Mouse (Mus musculus) neural tube, embryonic 14.5 days (tissue): ENCODE measurements at regions not wholly inside any gene's neighbourhood (a gene's known extent, or its start where the extent isn't known, plus 50 kb on each side); places are given as distances from the start of the nearest gene placed in this dataset.

Experiments
- ATAC-seq: fragments of 200-750 bp; cut with Nextera tagmentation; 2 replicates; pipeline ENCODE4 v1.8.0; 2017; ENCODE audit warnings: low read depth, mild to moderate bottlenecking, moderate TSS enrichment, moderate library complexity
- H3K27ac ChIP-seq: fragments of 300-500 bp; sonication (generic); 2 replicates; pipeline ENCODE4 v1.5.1; 2014; ENCODE audit warnings: low read depth, mild to moderate bottlenecking, control low read depth, low read length, moderate library complexity, mixed read lengths
- H3K27me3 ChIP-seq: fragments of 300-500 bp; sonication (generic); 2 replicates; pipeline ENCODE4 v1.6.1; 2014; ENCODE audit warnings: low read length; ENCODE audit not compliant: control insufficient read depth, insufficient read depth
- H3K36me3 ChIP-seq: fragments of 300-500 bp; sonication (generic); 2 replicates; pipeline ENCODE4 v1.6.1; 2014; ENCODE audit warnings: low read length, mixed read lengths; ENCODE audit not compliant: control insufficient read depth, insufficient read depth
- H3K4me1 ChIP-seq: fragments of 300-500 bp; sonication (generic); 2 replicates; pipeline ENCODE4 v1.6.1; 2014; ENCODE audit warnings: low read length; ENCODE audit not compliant: control insufficient read depth, insufficient read depth
- H3K4me2 ChIP-seq: fragments of 300-500 bp; sonication (generic); 2 replicates; pipeline ENCODE4 v1.6.1; 2014; ENCODE audit warnings: mild to moderate bottlenecking, low read depth, low read length, control low read depth
- H3K4me3 ChIP-seq: fragments of 300-500 bp; sonication (generic); 2 replicates; pipeline ENCODE4 v1.5.1; 2014; ENCODE audit warnings: low read depth, low read length, control low read depth, mixed read lengths
- H3K9ac ChIP-seq: fragments of 300-500 bp; sonication (generic); replicated peaks from 2 replicates; pipeline ENCODE4 v1.6.1; 2014; ENCODE audit warnings: low read depth, mild to moderate bottlenecking, control low read depth, low read length, mixed read lengths
- H3K9me3 ChIP-seq: fragments of 300-500 bp; sonication (generic); 2 replicates; pipeline ENCODE4 v1.6.1; 2016; ENCODE audit warnings: low read length; ENCODE audit not compliant: control insufficient read depth
- WGBS: fragments of 180-500 bp; shearing (Covaris S2); extraction: QIAGEN DNeasy Blood & Tissue Kit; methylation state at CpG from one replicate; pipeline ENCODE4 v1.1.7; 2014; 5-methylcytosine and 5-hydroxymethylcytosine counted together

DNA sequence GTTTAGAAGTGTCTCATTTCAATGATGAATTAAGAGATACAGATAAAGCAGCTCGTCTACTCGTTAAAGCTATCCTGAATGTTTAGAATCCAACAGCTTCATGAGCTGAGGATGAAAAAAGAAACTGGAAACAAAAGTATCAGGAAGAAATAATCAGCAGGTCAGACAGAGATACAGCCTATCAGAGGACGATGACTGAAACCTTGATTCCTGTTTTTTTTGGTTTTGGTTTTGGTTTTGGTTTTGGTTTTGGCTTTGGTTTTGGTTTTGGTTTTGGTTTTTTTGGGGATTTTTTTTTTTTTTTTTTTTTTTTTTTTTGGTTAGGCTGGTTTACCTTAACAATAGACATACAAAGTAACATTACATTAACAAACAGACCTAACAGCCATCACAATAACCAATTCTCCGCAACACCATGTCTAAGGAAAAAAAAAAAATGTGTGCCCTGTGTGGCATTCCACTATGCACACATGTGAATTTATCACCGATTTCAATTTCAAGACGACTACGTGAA, 66.9 kb upstream of the Pdha2 start:
- H3K4me2 ChIP-seq = no peak overlapping the region
- no peaks in the 10 kb centered on the region for H3K4me1 ChIP-seq
- no peak overlapping the region for H3K9ac ChIP-seq
- no peaks in the 10 kb centered on the region for H3K9me3 ChIP-seq
- no peak overlapping the region for H3K4me3 ChIP-seq
- no peaks in the 10 kb centered on the region for H3K27me3 ChIP-seq
- WGBS = 74% methylated on average over 7 of the region's 7 CpGs
- no peaks in the 10 kb centered on the region for H3K36me3 ChIP-seq
- ATAC-seq = no peak
- H3K27ac ChIP-seq = no peak overlapping the region

DNA sequence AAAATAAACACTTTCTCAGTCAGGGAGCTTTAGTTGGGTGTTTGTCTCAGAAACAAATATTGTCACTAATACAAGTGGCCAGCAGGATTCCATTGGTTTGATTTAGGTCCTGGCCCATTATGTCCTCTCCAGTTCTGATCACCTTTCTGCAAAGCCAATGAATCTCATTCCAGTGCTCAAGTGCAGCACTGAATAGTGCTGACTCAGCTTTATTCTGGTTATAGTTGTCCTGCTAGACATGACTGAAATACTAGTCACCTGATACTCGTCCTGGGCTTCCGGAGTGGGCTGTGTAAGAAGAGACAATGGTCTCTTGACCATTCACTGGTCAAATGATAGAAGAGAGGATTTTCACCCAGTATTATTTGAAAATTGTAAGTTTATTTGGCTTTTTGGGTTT, 81.6 kb upstream of the Pdha2 start:
- H3K4me3 ChIP-seq = no peak overlapping the region
- no peak overlapping the region for H3K27ac ChIP-seq
- no peaks in the 10 kb centered on the region for H3K4me1 ChIP-seq
- H3K9me3 ChIP-seq = no peaks in the 10 kb centered on the region
- H3K27me3 ChIP-seq = no peaks in the 10 kb centered on the region
- H3K9ac ChIP-seq = no peak overlapping the region
- no peak for ATAC-seq
- whole genome bisulfite sequencing = 91% methylated on average over 2 of the region's 2 CpGs
- H3K4me2 ChIP-seq = no peak overlapping the region
- H3K36me3 ChIP-seq = no peaks in the 10 kb centered on the region

DNA sequence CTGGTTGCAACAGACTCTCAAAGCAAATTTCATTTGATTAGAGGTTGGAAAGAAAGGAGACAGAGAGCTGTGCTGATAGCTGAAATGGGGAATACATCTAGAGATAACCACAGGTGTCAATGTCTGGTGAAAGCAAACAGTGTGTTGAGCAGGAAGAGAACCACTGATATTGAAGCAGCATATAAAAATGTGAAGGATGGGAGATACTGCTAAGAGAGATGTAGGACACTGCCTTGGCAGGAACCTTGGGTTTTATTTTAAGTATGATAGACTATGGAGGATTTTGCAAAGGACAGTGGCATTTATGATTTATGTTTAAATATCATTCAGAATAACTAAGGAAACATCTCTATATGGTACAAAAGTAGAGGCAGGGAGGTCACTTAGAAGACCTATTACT, 84.7 kb upstream of the Pdha2 start:
- H3K4me1 ChIP-seq = no peaks in the 10 kb centered on the region
- H3K27me3 ChIP-seq = no peaks in the 10 kb centered on the region
- no peaks in the 10 kb centered on the region for H3K36me3 ChIP-seq
- H3K9ac ChIP-seq = no peak overlapping the region
- H3K4me2 ChIP-seq = no peak overlapping the region
- H3K9me3 ChIP-seq = no peaks in the 10 kb centered on the region
- no peak for ATAC-seq
- no peak overlapping the region for H3K27ac ChIP-seq
- no peak overlapping the region for H3K4me3 ChIP-seq

DNA sequence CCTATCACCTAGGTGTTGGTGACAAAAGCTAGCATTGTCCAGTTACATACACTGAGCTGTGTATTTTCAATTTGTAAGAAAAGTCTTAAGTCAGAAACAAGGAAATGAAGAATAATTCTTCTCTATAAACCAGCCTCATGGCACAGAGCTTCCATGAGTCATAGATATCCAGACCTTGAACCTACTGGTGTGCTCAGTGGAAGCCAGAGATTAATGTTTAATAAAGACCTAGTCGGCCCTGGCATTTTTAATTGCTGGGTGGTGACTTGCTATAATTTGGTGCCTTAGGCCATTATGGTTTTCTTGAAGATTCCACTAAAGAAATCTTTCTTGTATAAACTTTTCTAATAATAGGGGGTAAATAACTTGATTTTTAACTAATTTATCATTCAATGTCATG, 87.6 kb upstream of the Pdha2 start:
- H3K4me1 ChIP-seq = no peaks in the 10 kb centered on the region
- no peaks in the 10 kb centered on the region for H3K9me3 ChIP-seq
- H3K9ac ChIP-seq = no peak overlapping the region
- no peaks in the 10 kb centered on the region for H3K36me3 ChIP-seq
- no peak overlapping the region for H3K27ac ChIP-seq
- no peak for ATAC-seq
- H3K4me3 ChIP-seq = no peak overlapping the region
- H3K27me3 ChIP-seq = no peaks in the 10 kb centered on the region
- 83% methylated on average over 1 of the region's 1 CpGs for WGBS
- no peak overlapping the region for H3K4me2 ChIP-seq

DNA sequence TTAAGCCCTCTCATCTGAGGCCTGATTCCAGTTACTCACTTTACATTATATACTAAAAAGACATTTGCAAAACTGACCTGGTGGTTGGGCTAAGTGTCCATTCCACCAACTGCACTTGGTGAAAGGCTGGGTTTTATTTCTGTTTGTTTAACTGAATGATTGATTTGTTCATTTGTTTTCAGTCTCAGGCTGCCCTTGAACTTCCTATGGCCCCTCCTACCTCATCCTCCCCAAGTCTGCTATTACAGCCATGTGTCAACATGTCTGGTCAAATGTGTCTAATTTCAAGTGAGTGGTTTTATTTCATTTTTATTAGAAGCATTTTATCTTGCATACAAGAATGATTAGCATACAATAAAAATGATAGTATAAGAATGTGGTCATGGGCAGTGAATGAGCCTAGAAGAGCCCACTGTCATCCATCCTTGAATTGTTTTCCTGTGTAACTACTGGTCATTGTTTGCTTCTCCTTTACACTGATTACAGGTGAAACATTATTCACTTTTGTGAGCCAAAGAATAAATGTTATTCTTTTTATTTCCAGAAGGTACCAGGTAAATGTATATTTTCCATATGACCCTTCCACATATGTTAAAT, 121.5 kb upstream of the Pdha2 start:
- no peak overlapping the region for H3K9ac ChIP-seq
- H3K4me2 ChIP-seq = no peak overlapping the region
- H3K4me1 ChIP-seq = no peaks in the 10 kb centered on the region
- H3K9me3 ChIP-seq = no peaks in the 10 kb centered on the region
- H3K27ac ChIP-seq = no peak overlapping the region
- H3K27me3 ChIP-seq = no peaks in the 10 kb centered on the region
- no peak overlapping the region for H3K4me3 ChIP-seq
- ATAC-seq = no peak
- H3K36me3 ChIP-seq = no peaks in the 10 kb centered on the region

DNA sequence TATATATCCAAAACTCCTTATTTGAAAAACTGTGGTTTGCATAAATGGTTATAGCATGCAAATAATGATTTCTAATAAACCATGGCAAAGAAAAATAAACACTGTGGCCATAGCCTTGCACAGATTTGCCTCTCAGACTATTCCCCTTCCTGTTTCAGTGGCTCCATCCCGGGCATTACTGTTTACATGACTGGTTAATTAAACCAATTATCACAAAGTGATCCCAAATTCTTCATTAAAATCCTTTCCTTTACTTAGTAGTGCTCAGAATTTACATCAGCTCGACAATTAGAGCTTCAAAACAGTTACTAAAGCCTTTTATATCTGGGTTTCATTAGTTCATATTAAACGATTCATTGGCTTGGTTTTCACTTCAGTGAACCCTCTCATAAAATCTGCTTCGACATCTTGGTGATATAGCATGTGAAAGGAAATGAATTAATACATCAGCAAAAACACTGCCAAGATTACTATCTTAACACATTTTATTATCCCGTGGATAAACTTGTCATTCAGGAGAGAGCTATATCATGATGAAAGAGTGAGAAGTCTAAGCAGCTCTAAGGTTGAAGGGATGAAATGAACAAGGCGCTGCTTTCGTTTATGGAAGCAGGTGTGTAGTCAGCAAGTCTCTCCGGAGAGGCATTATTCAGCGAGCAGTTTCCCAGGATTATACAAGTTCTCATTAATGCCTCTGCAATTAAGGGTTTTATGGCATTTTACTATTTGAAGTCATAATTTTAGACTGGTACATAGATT, 126.2 kb upstream of the Pdha2 start:
- peak overlapping the region; percentile 31; the same call in 1 of the 2 replicates for H3K27ac ChIP-seq
- H3K27me3 ChIP-seq = no peaks in the 10 kb centered on the region
- peak; percentile 82 for ATAC-seq
- no peaks in the 10 kb centered on the region for H3K4me1 ChIP-seq
- no peak overlapping the region for H3K4me3 ChIP-seq
- no peaks in the 10 kb centered on the region for H3K36me3 ChIP-seq
- H3K9ac ChIP-seq = no peak overlapping the region
- peak overlapping the region; percentile 19 for H3K4me2 ChIP-seq
- 39% methylated on average over 9 of the region's 9 CpGs for WGBS
- H3K9me3 ChIP-seq = no peaks in the 10 kb centered on the region

DNA sequence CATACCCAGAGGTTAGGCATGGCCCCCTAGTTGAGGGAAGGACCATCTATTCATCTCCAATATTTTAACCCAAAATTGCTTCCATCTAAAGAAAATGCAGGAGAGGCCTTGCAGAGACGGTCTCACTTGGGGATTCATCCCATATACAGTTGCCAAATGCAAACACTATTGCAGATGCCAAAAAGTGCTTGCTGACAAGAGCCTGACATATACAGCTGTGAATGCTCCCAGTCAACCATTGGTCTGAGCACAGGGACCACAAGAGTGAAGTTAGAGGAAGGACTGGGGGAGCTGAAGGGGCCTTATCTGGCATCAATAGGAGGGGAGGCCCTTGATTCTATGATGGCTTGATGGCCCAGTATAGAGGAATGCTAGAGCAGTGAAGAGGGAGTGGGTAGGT, 111.1 kb upstream of the Unc5c start:
- Histone ChIP-seq H3K27me3 (no peaks in the 10 kb centered on the region), H3K9me3 (no peaks in the 10 kb centered on the region), H3K9ac (no peak overlapping the region), H3K4me3 (no peak overlapping the region), H3K4me1 (no peaks in the 10 kb centered on the region), H3K27ac (no peak overlapping the region), H3K36me3 (no peaks in the 10 kb centered on the region), H3K4me2 (no peak overlapping the region)
- WGBS = 95% methylated on average over 1 of the region's 1 CpGs
- no peak for ATAC-seq

DNA sequence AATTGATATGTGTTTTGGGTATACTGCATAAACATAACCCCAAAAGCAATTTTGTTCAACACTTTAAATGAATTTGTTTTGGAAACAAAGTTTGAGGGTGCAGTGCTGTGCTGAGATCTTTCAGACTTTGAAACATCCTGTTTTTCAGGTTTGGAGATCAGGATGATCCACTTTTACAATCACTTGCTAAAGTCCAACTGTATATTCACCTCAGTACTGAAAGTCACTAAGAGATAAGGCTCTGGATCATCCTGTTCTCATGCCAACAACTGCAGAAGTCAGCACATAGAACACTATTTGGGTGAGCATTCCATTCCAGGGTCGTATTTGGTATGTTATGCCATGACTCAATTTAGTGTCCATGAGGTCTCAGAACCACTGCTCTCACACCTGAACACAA, 72.0 kb upstream of the Unc5c start:
- WGBS = 76% methylated on average over 1 of the region's 1 CpGs
- H3K4me1 ChIP-seq = no peaks in the 10 kb centered on the region
- H3K27ac ChIP-seq = no peak overlapping the region
- no peak overlapping the region for H3K4me2 ChIP-seq
- no peaks in the 10 kb centered on the region for H3K36me3 ChIP-seq
- no peaks in the 10 kb centered on the region for H3K27me3 ChIP-seq
- no peak overlapping the region for H3K9ac ChIP-seq
- no peaks in the 10 kb centered on the region for H3K9me3 ChIP-seq
- ATAC-seq = no peak
- H3K4me3 ChIP-seq = no peak overlapping the region

DNA sequence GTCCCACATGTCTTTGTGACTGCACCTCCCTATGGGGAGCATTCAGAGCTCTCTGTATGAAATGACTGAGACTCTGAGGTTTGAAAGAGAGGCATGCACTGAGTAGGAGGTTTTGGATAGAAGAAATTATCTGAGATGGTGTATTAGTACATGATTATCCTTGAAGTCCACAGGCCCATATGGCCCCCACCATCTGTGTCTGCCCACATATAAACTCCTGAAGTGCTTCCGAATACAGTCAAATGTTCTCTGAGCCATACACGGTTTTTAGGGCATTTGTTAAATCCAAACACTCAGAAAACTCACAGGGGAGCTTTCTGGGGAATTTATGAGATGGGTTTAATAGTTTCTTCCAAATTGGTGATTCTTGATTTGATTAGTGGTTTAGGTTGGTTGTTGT, 66.8 kb upstream of the Unc5c start:
- Histone ChIP-seq H3K4me1 (no peaks in the 10 kb centered on the region), H3K36me3 (no peaks in the 10 kb centered on the region), H3K27me3 (no peaks in the 10 kb centered on the region), H3K27ac (no peak overlapping the region), H3K9me3 (no peaks in the 10 kb centered on the region), H3K4me3 (no peak overlapping the region), H3K9ac (no peak overlapping the region), H3K4me2 (no peak overlapping the region)
- no peak for ATAC-seq
- 66% methylated on average over 2 of the region's 2 CpGs for WGBS
